Mouse (Mus musculus) limb, embryonic 15.5 days (tissue): ENCODE measurements around the gene 1700025G04Rik. TPM values are rescaled to one million over a fixed set of nuclear protein-coding genes. Genes with fewer than 3 reads are reported as not detected.
A peak's percentile ranks its signal among the peaks of the same experiment; 100 is the strongest.

Experiments
- ATAC-seq: fragments of 200-750 bp; cut with Nextera tagmentation; 2 replicates; pipeline ENCODE4 v1.8.0; 2017; ENCODE audit warnings: low read depth, moderate TSS enrichment; ENCODE audit not compliant: insufficient number of reproducible peaks, low FRiP score, low TSS enrichment
- H3K27ac ChIP-seq: fragments of 300-500 bp; sonication (generic); 2 replicates; pipeline ENCODE4 v1.5.1; 2015; ENCODE audit warnings: moderate library complexity, mild to moderate bottlenecking, inconsistent platforms
- H3K27me3 ChIP-seq: fragments of 300-500 bp; sonication (generic); 2 replicates; pipeline ENCODE4 v1.6.1; 2015; ENCODE audit warnings: inconsistent platforms
- H3K36me3 ChIP-seq: fragments of 300-500 bp; sonication (generic); 2 replicates; pipeline ENCODE4 v1.6.1; 2015; ENCODE audit warnings: inconsistent platforms
- H3K4me1 ChIP-seq: fragments of 300-500 bp; sonication (generic); 2 replicates; pipeline ENCODE4 v1.6.1; 2015; ENCODE audit warnings: inconsistent platforms
- H3K4me2 ChIP-seq: fragments of 300-500 bp; sonication (generic); 2 replicates; pipeline ENCODE4 v1.6.1; 2015; ENCODE audit warnings: mild to moderate bottlenecking, inconsistent platforms
- H3K4me3 ChIP-seq: fragments of 300-500 bp; sonication (generic); 2 replicates; pipeline ENCODE4 v1.5.1; 2015; ENCODE audit warnings: mild to moderate bottlenecking, inconsistent platforms
- H3K9ac ChIP-seq: fragments of 300-500 bp; sonication (generic); 2 replicates; pipeline ENCODE4 v1.6.1; 2015; ENCODE audit warnings: inconsistent platforms
- H3K9me3 ChIP-seq: fragments of 300-500 bp; sonication (generic); 2 replicates; pipeline ENCODE4 v1.6.1; 2016; ENCODE audit warnings: inconsistent platforms
- WGBS: fragments of 180-500 bp; shearing (Covaris S2); methylation state at CpG from one replicate; pipeline ENCODE4 v1.1.7; 2015; 5-methylcytosine and 5-hydroxymethylcytosine counted together
- polyA plus RNA-seq: library from polyadenylated mRNA; unstranded; fragments of >200 nt; fragmentation: Nextera tagmentation; extraction: Ambion mirVana; gene quantifications from 2 replicates; pipeline ENCODE4 v1.2.1, GENCODE M21; 2015

The 1700025G04Rik gene
- polyA plus RNA-seq, 1 experiment from 2014 or later: 40.3 TPM

GRCm38 (mm10) chr1:152070441-152070840 lies 19.5 kb downstream of the 1700025G04Rik start:
- no peak overlapping the region for H3K27ac ChIP-seq
- no peaks in the 10 kb centered on the region for H3K36me3 ChIP-seq
- H3K4me2 ChIP-seq: no peak overlapping the region
- 70% methylated on average over 4 of the region's 4 CpGs for WGBS
- H3K4me3 ChIP-seq: no peak overlapping the region
- H3K4me1 ChIP-seq: no peaks in the 10 kb centered on the region
- H3K27me3 ChIP-seq: no peaks in the 10 kb centered on the region
- H3K9ac ChIP-seq: no peak overlapping the region
- ATAC-seq: no peak
- H3K9me3 ChIP-seq: no peaks in the 10 kb centered on the region

DNA sequence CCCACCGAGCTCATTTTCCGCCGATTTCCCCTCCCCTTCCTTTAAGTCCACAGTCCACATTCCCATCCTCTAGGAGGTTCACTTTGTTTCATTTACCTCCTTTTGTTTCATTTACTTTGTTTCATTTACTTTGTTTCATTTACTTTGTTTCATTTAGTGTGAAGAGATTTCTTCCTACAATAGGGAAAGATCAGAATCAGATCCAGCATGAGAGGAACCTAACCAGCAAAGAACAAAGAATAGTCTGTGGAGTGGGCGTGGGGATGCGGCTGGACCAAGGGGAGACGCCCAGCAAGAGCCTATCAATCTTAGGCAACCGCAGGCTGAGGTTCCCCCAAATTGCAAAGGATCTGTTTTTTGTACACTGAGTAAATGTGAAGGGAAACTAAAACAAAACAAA lies 20.2 kb downstream of the 1700025G04Rik start:
- Histone ChIP-seq H3K27me3 (no peaks in the 10 kb centered on the region), H3K4me1 (no peaks in the 10 kb centered on the region), H3K36me3 (no peaks in the 10 kb centered on the region), H3K9me3 (no peaks in the 10 kb centered on the region), H3K4me2 (no peak overlapping the region), H3K27ac (no peak overlapping the region), H3K9ac (no peak overlapping the region), H3K4me3 (no peak overlapping the region)
- WGBS: 90% methylated on average over 7 of the region's 7 CpGs
- ATAC-seq: no peak

DNA sequence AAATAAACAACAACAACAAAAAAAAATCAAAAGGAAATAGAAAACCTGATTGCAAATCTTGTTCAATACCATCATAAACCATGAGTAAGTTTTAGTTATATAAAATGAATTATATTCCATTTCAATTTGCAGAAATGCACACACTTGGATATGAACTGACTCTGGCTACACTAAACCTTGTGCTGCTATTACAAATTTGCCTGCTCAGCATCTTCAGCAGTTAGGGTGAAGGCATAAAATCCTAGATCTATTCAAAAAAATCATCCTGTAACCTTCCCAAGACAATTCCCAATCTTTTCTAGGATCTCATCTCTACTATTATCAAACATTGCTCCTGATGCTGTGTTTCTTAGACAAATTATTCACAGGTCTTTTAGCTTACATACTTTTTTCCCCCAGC lies 22.0 kb downstream of the 1700025G04Rik start:
- H3K27me3 ChIP-seq: no peaks in the 10 kb centered on the region
- no peak overlapping the region for H3K27ac ChIP-seq
- H3K4me1 ChIP-seq: peaks cover 7% of the 10 kb centered on the region; the same call in 1 of the 2 replicates
- ATAC-seq: no peak
- H3K36me3 ChIP-seq: no peaks in the 10 kb centered on the region
- no peaks in the 10 kb centered on the region for H3K9me3 ChIP-seq
- H3K9ac ChIP-seq: no peak overlapping the region
- no peak overlapping the region for H3K4me2 ChIP-seq
- H3K4me3 ChIP-seq: no peak overlapping the region

DNA sequence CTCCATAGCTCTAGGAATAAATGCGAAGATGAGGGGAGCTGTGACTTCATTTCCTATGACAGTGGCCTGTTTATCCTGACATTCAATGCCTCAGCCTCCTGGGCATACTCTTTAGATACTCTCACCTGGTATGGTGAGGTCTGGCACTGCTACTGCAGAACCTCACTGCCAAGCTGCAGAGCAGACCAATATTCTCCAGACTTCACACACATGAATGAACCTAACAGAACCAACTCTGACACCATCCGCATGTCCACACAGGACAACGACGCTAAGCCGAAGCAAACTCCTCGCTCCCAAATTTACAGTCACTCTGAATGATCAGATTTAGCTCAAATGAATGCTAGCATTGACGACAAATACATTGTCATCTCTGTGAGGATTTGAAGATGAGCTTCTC lies 24.4 kb downstream of the 1700025G04Rik start:
- no peak for ATAC-seq
- WGBS: 94% methylated on average over 7 of the region's 7 CpGs
- Histone ChIP-seq H3K9me3 (no peaks in the 10 kb centered on the region), H3K27ac (no peak overlapping the region), H3K4me2 (no peak overlapping the region), H3K4me3 (no peak overlapping the region), H3K4me1 (peaks cover 14% of the 10 kb centered on the region; the same call in 1 of the 2 replicates), H3K9ac (no peak overlapping the region), H3K27me3 (no peaks in the 10 kb centered on the region), H3K36me3 (no peaks in the 10 kb centered on the region)

GRCm38 (mm10) chr1:152063357-152064145 lies 26.4 kb downstream of the 1700025G04Rik start:
- no peak for ATAC-seq
- 81% methylated on average over 11 of the region's 11 CpGs for WGBS

DNA sequence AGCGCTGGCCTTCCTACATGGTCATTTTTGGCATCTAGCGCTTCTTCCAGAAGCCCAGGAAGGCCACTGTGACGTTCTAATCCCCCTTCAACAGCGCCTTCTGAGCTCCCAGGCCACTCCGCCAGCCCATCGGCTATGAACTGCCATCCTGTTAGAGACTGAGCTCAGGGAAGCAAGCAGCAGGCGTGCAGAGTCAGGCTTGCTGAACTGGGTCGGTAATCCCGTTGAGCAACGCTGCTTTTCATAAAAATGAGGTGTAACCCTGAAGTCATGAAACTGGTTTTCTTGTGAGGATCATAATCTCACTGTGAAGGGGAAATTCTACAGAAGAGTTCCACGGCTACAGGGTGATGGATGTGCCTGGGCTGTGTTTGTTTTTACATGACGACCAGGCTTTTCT lies 28.2 kb downstream of the 1700025G04Rik start:
- Histone ChIP-seq H3K9ac (no peak overlapping the region), H3K9me3 (no peaks in the 10 kb centered on the region), H3K4me2 (no peak overlapping the region), H3K4me3 (no peak overlapping the region), H3K4me1 (peaks cover 14% of the 10 kb centered on the region; the same call in 1 of the 2 replicates), H3K27me3 (no peaks in the 10 kb centered on the region), H3K36me3 (no peaks in the 10 kb centered on the region), H3K27ac (peak overlapping the region; percentile 84)
- ATAC-seq: no peak
- 79% methylated on average over 12 of the region's 12 CpGs for WGBS

More at GRCm38 (mm10) chr1:152063357-152064145, 26.4 kb downstream of the 1700025G04Rik start:
- no peak overlapping the region for H3K27ac ChIP-seq
- H3K27me3 ChIP-seq: no peaks in the 10 kb centered on the region
- no peak overlapping the region for H3K4me3 ChIP-seq
- H3K4me2 ChIP-seq: no peak overlapping the region
- H3K9ac ChIP-seq: no peak overlapping the region
- H3K9me3 ChIP-seq: no peaks in the 10 kb centered on the region
- peaks cover 14% of the 10 kb centered on the region; the same call in 1 of the 2 replicates for H3K4me1 ChIP-seq
- H3K36me3 ChIP-seq: no peaks in the 10 kb centered on the region

DNA sequence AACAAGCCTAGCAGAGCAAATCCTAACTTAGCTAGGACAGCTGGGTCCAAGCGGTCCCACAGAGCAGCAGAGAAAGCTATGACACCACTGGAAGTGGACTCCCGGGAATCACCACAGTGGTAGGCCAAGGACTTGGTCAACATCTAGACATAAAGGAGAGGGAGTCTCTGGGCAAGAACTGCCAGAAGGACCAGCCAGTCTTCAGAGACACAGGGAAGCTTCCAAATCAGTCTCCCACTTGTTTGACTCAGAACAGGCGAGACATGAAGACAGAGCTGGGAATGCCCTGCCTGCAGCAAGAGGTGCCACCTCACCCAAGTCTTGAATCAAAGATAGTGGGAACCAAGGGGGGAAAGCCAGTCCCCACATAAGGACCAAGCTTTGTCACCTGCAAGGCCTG lies 29.7 kb downstream of the 1700025G04Rik start:
- peaks cover 14% of the 10 kb centered on the region; the same call in 1 of the 2 replicates for H3K4me1 ChIP-seq
- H3K27ac ChIP-seq: no peak overlapping the region
- H3K36me3 ChIP-seq: no peaks in the 10 kb centered on the region
- WGBS: 85% methylated on average over 3 of the region's 3 CpGs
- no peaks in the 10 kb centered on the region for H3K9me3 ChIP-seq
- H3K4me3 ChIP-seq: no peak overlapping the region
- no peak overlapping the region for H3K4me2 ChIP-seq
- H3K9ac ChIP-seq: no peak overlapping the region
- no peak for ATAC-seq
- H3K27me3 ChIP-seq: no peaks in the 10 kb centered on the region

- Histone ChIP-seq H3K36me3 (no peaks in the 10 kb centered on the region), H3K4me1 (peaks cover 10% of the 10 kb centered on the region; the same call in 1 of the 2 replicates), H3K9ac (no peak overlapping the region), H3K4me2 (no peak overlapping the region), H3K27ac (no peak overlapping the region), H3K4me3 (no peak overlapping the region), H3K27me3 (no peaks in the 10 kb centered on the region), H3K9me3 (no peaks in the 10 kb centered on the region)
- WGBS: 76% methylated on average over 3 of the region's 3 CpGs
- no peak for ATAC-seq
These were observed 31.1 kb downstream of the 1700025G04Rik start for GRCm38 (mm10) chr1:152058776-152059175.

DNA sequence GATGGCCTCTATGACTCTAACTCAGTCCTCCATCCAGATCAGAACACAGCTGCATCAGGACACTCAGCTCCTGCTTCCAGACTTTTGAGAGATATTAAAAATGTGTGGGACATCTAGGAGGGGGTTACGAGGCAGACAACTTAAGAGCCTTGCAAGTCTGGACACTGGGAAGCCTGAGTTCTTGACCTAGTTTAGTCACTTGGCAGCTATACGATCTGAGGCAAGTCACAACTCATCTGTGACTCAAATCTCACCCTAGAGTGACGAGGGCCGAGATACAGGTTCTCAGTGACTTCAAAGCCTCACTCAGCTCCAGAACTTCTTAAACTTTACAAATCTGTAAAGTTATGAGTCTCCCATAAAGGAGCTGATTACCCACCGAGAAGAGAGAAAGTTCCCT lies 36.8 kb downstream of the 1700025G04Rik start:
- H3K4me1 ChIP-seq: peaks cover 22% of the 10 kb centered on the region
- ATAC-seq: no peak
- no peaks in the 10 kb centered on the region for H3K9me3 ChIP-seq
- H3K4me3 ChIP-seq: no peak overlapping the region
- no peaks in the 10 kb centered on the region for H3K27me3 ChIP-seq
- H3K27ac ChIP-seq: no peak overlapping the region
- WGBS: 54% methylated on average over 5 of the region's 5 CpGs
- no peaks in the 10 kb centered on the region for H3K36me3 ChIP-seq
- H3K9ac ChIP-seq: no peak overlapping the region
- H3K4me2 ChIP-seq: no peak overlapping the region

GRCm38 (mm10) chr1:152051858-152052257 lies 38.1 kb downstream of the 1700025G04Rik start:
- WGBS: 63% methylated on average over 9 of the region's 9 CpGs
- H3K4me1 ChIP-seq: peaks cover 22% of the 10 kb centered on the region
- no peak overlapping the region for H3K4me3 ChIP-seq
- no peak overlapping the region for H3K27ac ChIP-seq
- ATAC-seq: no peak
- no peaks in the 10 kb centered on the region for H3K27me3 ChIP-seq
- no peaks in the 10 kb centered on the region for H3K9me3 ChIP-seq
- no peak overlapping the region for H3K4me2 ChIP-seq
- no peak overlapping the region for H3K9ac ChIP-seq
- no peaks in the 10 kb centered on the region for H3K36me3 ChIP-seq

DNA sequence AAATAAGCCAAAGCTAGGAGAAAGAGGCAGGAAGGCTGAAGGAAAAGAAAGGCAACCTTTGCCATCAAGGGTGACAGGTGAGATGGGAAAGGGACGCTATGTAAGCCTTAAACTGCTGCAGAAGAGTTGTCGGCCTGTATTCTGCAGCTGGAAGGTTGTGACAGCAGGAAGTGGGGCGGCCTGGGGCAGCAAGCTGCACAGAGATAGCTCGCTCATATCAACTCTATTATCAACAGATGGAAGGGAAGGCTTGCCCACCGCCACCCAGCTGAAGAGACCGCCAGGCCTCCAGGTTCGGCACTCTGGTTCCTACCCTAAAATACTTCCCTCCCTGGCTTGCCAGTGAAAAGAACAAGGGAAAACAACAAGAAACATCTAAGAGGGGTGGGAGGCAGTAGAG lies 39.9 kb downstream of the 1700025G04Rik start:
- WGBS: 81% methylated on average over 7 of the region's 7 CpGs
- Histone ChIP-seq H3K9ac (no peak overlapping the region), H3K9me3 (no peaks in the 10 kb centered on the region), H3K4me3 (no peak overlapping the region), H3K36me3 (no peaks in the 10 kb centered on the region), H3K4me1 (peaks cover 22% of the 10 kb centered on the region), H3K27me3 (no peaks in the 10 kb centered on the region), H3K27ac (no peak overlapping the region), H3K4me2 (no peak overlapping the region)
- no peak for ATAC-seq

- no peak overlapping the region for H3K4me2 ChIP-seq
- H3K27me3 ChIP-seq: no peaks in the 10 kb centered on the region
- H3K27ac ChIP-seq: no peak overlapping the region
- peaks cover 22% of the 10 kb centered on the region for H3K4me1 ChIP-seq
- 63% methylated on average over 4 of the region's 4 CpGs for WGBS
- H3K4me3 ChIP-seq: no peak overlapping the region
- H3K36me3 ChIP-seq: no peaks in the 10 kb centered on the region
- no peaks in the 10 kb centered on the region for H3K9me3 ChIP-seq
- no peak for ATAC-seq
- H3K9ac ChIP-seq: no peak overlapping the region
These were observed 41.6 kb downstream of the 1700025G04Rik start for GRCm38 (mm10) chr1:152048291-152048690.
